Mouse (Mus musculus): ENCODE measurements around the gene Gpc3.

DNA sequence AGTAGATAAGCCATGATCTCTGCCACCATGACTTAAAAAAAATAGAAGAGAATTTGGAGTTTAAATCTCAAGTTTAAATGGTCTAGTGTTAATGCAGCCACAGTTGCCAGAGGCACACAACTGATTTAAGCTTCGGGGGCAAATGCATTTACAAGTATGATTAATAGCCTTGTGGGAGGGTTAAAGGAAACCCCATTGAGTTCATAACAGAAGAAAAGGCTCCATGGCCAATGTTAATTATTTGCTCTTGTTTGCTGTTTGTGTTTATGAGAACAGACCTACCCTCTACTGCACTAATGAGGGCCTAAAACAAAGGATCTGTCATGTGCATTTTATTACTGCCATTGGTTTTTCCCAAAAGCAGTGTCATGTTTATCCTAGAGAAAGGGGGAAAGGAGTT, 62.5 kb downstream of the Gpc3 start:
- TF ChIP-seq CTCF (IDR thresholded peaks at IDR 0.05; ENCODE audit: low read depth) (no peak), EP300 (IDR thresholded peaks at IDR 0.05; ENCODE audit: low read depth) (no peak)

Measured in liver, embryonic 14.5 days (tissue).